Mouse (Mus musculus) C2C12 (cell line): ENCODE data around the gene Rab40c. TPM values are rescaled to one million over a fixed set of nuclear protein-coding genes. Genes with fewer than 3 reads are reported as not detected.

ENCODE experiments used
- H3K27me3 ChIP-seq: one replicate; pipeline ENCODE4 v1.6.1; 2011; ENCODE audit not compliant: control insufficient read depth, insufficient read depth, insufficient read length
- H3K36me3 ChIP-seq: one replicate; pipeline ENCODE4 v1.6.1; 2011; ENCODE audit not compliant: control insufficient read depth, insufficient read depth
- H3K4me3 ChIP-seq: one replicate; pipeline ENCODE4 v1.5.1; 2011; ENCODE audit warnings: mild to moderate bottlenecking, control low read depth; ENCODE audit not compliant: poor library complexity, insufficient read depth, severe bottlenecking
- H3K79me2 ChIP-seq: one replicate; pipeline ENCODE4 v1.6.1; 2011; ENCODE audit not compliant: control insufficient read depth, insufficient read depth
- H3K79me3 ChIP-seq: one replicate; pipeline ENCODE4 v1.6.1; 2011; ENCODE audit warnings: low read depth, control low read depth
- H3ac ChIP-seq: one replicate; pipeline ENCODE3; 2011; ENCODE audit warnings: low read depth; ENCODE audit not compliant: control insufficient read depth, insufficient read length
- CEBPB ChIP-seq: IDR thresholded peaks from one replicate; pipeline ENCODE4 v1.6.1; 2011; ENCODE audit warnings: low read depth, mild to moderate bottlenecking, control low read depth, moderate library complexity
- CTCF ChIP-seq: IDR thresholded peaks from one replicate; pipeline ENCODE4 v1.5.1; 2011; ENCODE audit not compliant: control insufficient read depth, insufficient read depth, insufficient read length
- FOSL1 ChIP-seq: IDR thresholded peaks from one replicate; pipeline ENCODE4 v1.8.0; 2011; ENCODE audit warnings: mild to moderate bottlenecking, low read length; ENCODE audit not compliant: poor library complexity, insufficient read depth, severe bottlenecking
- MAX ChIP-seq: IDR thresholded peaks from one replicate; pipeline ENCODE4 v1.6.1; 2011; ENCODE audit warnings: mild to moderate bottlenecking, control low read depth
- MYOD1 ChIP-seq: IDR thresholded peaks from one replicate; pipeline ENCODE4 v1.6.1; 2011; ENCODE audit warnings: low read depth; ENCODE audit not compliant: control insufficient read depth, insufficient read length
- MYOG ChIP-seq: IDR thresholded peaks from one replicate; pipeline ENCODE4 v1.6.1; 2011; ENCODE audit not compliant: control insufficient read depth, insufficient read length; ENCODE audit errors: extremely low read depth
- USF1 ChIP-seq: IDR thresholded peaks from one replicate; pipeline ENCODE4 v1.6.1; 2011; ENCODE audit warnings: low read depth, mild to moderate bottlenecking, control low read depth, moderate library complexity
- long read RNA-seq, 2 experiments: library from polyadenylated mRNA; unstranded; transcript quantifications; one replicate each; pipeline ENCODE4 v2.0.0; 2019 to 2020
- polyA plus RNA-seq: library from polyadenylated mRNA; unstranded; fragments of >200 nt; fragmentation: generic; extraction: Trizol; gene quantifications from one replicate; pipeline ENCODE4 v1.2.1, GENCODE M21; 2012; ENCODE audit warnings: missing spikeins

Gene Rab40c
- 14.4 TPM for polyA plus RNA-seq
- long read RNA-seq, experiment 1, partial matches to known transcripts: 0 of 6 reads
- long read RNA-seq, experiment 1, other reads (novel, unspliced or antisense): 4 of 6 reads
- long read RNA-seq, experiment 2, transcript Rab40c-201 (7 exons, 2,466 nt): minor isoform, 5 of 20 reads
- long read RNA-seq, experiment 2, transcript Rab40c-207 (6 exons, 2,506 nt): major isoform, 6 of 20 reads
- long read RNA-seq, experiment 2, partial matches to known transcripts: 1 of 20 reads
- long read RNA-seq, experiment 2, other reads (novel, unspliced or antisense): 8 of 20 reads

GRCm38 (mm10) chr17:25919144-25919785 is at the start of gene Rab40c:
Gene Rab40c (minus strand): TSS chr17:25919727.
- Histone ChIP-seq H3K36me3 (peaks cover 6% of the 10 kb centered on the region), H3K79me2 (peaks cover 51% of the 10 kb centered on the region), H3ac (peak within 1 kb of the TSS; percentile 97), H3K27me3 (no peaks in the 10 kb centered on the region), H3K4me3 (peak within 1 kb of the TSS; percentile 85), H3K79me3 (peaks cover 36% of the 10 kb centered on the region)
- TF ChIP-seq CTCF: no peak
- TF ChIP-seq FOSL1: no peak
- no peak for TF ChIP-seq MYOD1
- TF ChIP-seq MAX: no peak
- TF ChIP-seq CEBPB: no peak
- TF ChIP-seq USF1: no peak

GRCm38 (mm10) chr17:25968176-25968575 is 48.6 kb upstream of the Rab40c start:
- Histone ChIP-seq H3K4me3 (no peak overlapping the region), H3ac (no peak overlapping the region), H3K36me3 (peaks cover 3% of the 10 kb centered on the region), H3K79me2 (peaks cover 69% of the 10 kb centered on the region), H3K79me3 (peaks cover 24% of the 10 kb centered on the region), H3K27me3 (no peaks in the 10 kb centered on the region)
- TF ChIP-seq FOSL1: no peak
- no peak for TF ChIP-seq CEBPB
- TF ChIP-seq CTCF: no peak
- no peak for TF ChIP-seq MYOG
- no peak for TF ChIP-seq MYOD1
- TF ChIP-seq USF1: no peak
- no peak for TF ChIP-seq MAX

GRCm38 (mm10) chr17:25967652-25968051 is 48.1 kb upstream of the Rab40c start:
- no peak overlapping the region for H3ac ChIP-seq
- no peaks in the 10 kb centered on the region for H3K27me3 ChIP-seq
- TF ChIP-seq USF1 (no peak), CEBPB (no peak), FOSL1 (no peak), MYOG (no peak), CTCF (no peak), MYOD1 (no peak), MAX (no peak)
- peaks cover 64% of the 10 kb centered on the region for H3K79me2 ChIP-seq
- no peak overlapping the region for H3K4me3 ChIP-seq
- peaks cover 3% of the 10 kb centered on the region for H3K36me3 ChIP-seq
- peaks cover 24% of the 10 kb centered on the region for H3K79me3 ChIP-seq

- no peak for TF ChIP-seq CEBPB
- no peak for TF ChIP-seq CTCF
- H3K27me3 ChIP-seq: no peaks in the 10 kb centered on the region
- peaks cover 30% of the 10 kb centered on the region for H3K79me2 ChIP-seq
- peaks cover 12% of the 10 kb centered on the region for H3K79me3 ChIP-seq
- no peak overlapping the region for H3K4me3 ChIP-seq
- H3ac ChIP-seq: no peak overlapping the region
- H3K36me3 ChIP-seq: peaks cover 3% of the 10 kb centered on the region
These were observed 44.7 kb upstream of the Rab40c start for GRCm38 (mm10) chr17:25964271-25964670.

GRCm38 (mm10) chr17:25962413-25962905 is 42.9 kb upstream of the Rab40c start:
- H3K79me3 ChIP-seq: peaks cover 2% of the 10 kb centered on the region
- peaks cover 3% of the 10 kb centered on the region for H3K36me3 ChIP-seq
- H3ac ChIP-seq: no peak overlapping the region
- no peak overlapping the region for H3K4me3 ChIP-seq
- TF ChIP-seq CTCF (no peak), MYOG (no peak), FOSL1 (no peak), MYOD1 (no peak), MAX (no peak), CEBPB (no peak), USF1 (no peak)
- H3K79me2 ChIP-seq: peaks cover 12% of the 10 kb centered on the region
- no peaks in the 10 kb centered on the region for H3K27me3 ChIP-seq

- no peak for TF ChIP-seq CEBPB
- TF ChIP-seq FOSL1: no peak
- no peak for TF ChIP-seq MAX
- no peak for TF ChIP-seq MYOD1
- TF ChIP-seq USF1: no peak
- no peak for TF ChIP-seq CTCF
- no peak for TF ChIP-seq MYOG
- H3K79me2 ChIP-seq: peaks cover 3% of the 10 kb centered on the region
- H3ac ChIP-seq: no peak overlapping the region
- no peaks in the 10 kb centered on the region for H3K79me3 ChIP-seq
- H3K4me3 ChIP-seq: no peak overlapping the region
- peaks cover 3% of the 10 kb centered on the region for H3K36me3 ChIP-seq
- H3K27me3 ChIP-seq: no peaks in the 10 kb centered on the region
These were observed 42.0 kb upstream of the Rab40c start for GRCm38 (mm10) chr17:25961566-25961965.
